Mouse (Mus musculus): ENCODE results near the gene Jmjd8. TPM values are rescaled to one million over a fixed set of nuclear protein-coding genes. Genes with fewer than 3 reads are reported as not detected.

Jmjd8 gene
- 10 to 100 TPM; 16.2 to 25.7 TPM for polyA plus RNA-seq (2017; shearing (Covaris generic))

DNA sequence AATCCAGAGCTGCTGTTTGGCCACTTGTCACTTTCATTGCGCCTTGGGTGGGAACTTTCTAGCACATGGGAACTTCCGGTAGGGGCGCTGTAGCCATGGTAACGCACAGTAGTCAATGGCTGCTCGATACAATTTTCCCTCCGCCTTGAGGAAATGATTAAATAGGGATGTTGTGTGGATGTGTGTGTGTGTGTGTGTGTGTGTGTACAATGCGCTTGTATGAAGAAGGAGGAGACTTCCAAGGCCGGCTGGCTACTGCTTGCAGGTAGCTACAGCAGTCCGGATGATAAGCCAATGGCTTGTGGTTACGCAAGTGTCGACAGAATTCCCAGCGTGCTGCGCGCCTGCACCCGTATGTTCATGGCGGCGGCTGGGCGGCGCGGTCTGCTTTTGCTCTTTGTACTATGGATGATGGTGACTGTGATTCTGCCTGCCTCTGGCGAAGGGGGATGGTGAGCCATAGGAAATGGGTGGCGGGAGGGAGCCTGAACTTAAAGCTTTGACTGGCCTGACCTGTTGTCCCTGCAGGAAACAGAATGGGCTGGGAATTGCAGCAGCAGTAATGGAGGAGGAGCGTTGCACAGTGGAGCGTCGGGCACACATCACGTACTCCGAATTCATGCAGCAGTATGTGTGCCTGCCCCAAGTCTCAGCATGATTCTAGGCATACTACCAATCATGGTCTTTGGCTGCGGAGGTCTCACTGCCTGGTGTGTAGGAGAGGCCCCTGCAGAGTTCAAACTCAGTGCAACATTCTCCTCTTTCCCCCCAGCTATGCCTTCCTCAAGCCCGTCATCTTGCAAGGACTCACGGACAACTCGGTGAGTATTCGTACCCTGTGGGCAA, at the start of gene Jmjd8:
Jmjd8 (plus strand) TSS at position 156 of the 846 bp plus-strand sequence.

DNA sequence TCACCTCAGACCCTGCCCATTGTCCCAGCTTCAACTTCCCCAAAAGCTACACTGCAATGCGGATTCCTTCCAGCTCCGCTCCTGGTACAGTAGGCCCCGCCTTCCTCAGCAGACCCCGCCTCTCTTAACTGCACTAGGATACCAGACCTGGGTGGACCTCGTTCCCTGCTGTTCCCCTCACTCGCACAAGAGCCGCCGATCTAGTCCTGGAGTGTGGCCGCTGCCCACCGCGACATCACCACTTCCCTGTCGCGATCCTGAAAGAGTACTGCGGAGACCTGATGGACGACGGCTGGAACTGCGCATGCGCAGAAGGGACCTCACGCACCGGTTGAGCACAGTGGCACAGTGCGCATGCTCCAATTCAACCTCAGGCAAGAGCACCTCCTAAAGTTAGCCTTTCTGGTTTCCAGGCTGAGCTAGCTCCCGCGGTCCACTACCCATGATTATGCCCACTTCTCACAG, 43.4 kb upstream of the Jmjd8 start, which contains the start of gene Haghl:
Haghl (minus strand) TSS at position 393 of the 465 bp plus-strand sequence.

DNA sequence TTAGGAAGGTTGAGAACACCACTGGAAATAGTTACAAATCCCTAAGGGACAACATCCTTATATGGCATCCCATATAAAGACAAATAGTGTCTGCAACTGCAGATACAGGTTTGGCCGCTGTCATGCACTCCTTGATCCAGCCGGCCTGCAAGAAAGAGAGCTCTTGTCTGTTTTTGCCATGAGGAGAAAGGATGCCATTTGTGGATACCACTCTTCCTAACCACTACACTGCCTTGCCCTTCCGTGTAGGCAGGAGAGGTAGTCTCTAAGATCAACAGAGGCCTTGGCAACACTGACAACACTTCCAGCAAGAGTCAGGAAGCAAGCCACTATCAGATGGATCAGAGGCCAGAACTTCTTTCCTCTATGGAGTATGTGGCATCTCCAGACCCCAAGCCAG, 42.4 kb upstream of the Jmjd8 start, which contains the start of gene Ccdc78:
Ccdc78 (plus strand) TSS at position 301 of the 400 bp plus-strand sequence.

DNA sequence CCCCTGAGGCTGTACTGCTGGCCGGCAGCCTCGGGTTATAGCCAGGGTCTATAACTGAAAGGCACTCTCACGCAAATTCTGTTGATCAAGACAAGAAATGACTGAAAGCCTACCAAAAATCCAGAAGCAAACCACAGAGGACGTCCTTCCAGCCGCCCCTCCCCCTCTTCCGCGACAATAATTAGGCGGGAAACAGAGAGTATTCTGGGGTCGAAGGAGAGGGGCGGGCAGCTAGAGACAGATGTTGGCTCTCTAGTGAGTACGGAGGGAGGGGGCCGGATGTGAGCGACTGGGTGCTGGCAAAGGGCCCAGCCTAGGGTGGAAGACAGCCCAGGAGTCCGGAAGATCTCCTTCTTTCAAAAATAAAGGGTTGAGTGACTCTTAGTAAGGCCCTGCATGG, 36.1 kb upstream of the Jmjd8 start, which contains the start of gene Fam173a:
Fam173a (minus strand) TSS at position 287 of the 400 bp plus-strand sequence.

DNA sequence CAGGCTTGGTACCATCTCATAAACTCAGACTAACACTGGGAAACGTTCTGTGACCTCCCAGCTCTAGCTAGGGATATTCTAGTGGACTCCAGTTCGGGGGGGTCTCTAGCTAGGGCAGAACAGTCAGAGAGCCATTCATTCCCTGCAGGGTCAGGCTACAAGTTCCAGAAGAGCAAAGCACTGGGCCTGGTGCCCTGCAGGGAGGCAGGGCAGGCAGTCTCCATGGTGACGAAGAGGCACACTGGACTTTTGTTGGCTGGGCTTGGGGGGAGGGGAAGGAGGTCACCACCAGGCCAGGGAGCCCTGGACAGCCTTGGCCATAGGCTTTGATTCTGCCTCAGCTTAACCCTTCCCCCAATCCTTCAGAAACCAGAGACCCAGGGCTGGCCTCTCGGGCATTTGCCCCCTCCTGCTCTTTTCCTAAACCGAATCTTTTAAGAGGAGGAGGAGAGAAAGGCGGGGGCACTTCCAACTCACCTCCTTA, 33.0 kb upstream of the Jmjd8 start, which contains the start of gene AC134908.4:
AC134908.4 (minus strand) TSS at position 51 of the 484 bp plus-strand sequence.

DNA sequence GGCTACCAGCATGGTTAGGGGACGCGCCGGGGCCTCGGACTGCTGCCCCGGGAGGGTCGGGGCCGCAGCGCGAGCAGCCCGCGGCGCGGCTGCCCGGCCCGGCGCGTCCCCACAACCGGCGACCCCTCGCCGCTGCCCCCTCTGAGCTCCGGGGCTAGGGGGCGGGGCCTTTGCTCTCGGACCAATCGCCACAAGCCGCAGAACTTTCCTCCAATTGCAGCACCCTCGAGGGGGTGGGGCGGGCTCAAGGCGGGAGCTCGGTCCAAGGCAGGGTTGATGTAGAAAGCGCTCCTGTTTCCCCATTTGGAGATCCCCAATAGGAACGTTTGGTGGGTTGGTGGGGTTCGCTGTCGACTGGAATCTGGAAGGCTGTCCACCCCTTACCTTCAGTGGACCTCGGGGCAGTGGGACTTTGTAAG, 31.7 kb upstream of the Jmjd8 start, which contains the start of gene Metrn:
Metrn (minus strand) TSS at position 186 of the 419 bp plus-strand sequence.

DNA sequence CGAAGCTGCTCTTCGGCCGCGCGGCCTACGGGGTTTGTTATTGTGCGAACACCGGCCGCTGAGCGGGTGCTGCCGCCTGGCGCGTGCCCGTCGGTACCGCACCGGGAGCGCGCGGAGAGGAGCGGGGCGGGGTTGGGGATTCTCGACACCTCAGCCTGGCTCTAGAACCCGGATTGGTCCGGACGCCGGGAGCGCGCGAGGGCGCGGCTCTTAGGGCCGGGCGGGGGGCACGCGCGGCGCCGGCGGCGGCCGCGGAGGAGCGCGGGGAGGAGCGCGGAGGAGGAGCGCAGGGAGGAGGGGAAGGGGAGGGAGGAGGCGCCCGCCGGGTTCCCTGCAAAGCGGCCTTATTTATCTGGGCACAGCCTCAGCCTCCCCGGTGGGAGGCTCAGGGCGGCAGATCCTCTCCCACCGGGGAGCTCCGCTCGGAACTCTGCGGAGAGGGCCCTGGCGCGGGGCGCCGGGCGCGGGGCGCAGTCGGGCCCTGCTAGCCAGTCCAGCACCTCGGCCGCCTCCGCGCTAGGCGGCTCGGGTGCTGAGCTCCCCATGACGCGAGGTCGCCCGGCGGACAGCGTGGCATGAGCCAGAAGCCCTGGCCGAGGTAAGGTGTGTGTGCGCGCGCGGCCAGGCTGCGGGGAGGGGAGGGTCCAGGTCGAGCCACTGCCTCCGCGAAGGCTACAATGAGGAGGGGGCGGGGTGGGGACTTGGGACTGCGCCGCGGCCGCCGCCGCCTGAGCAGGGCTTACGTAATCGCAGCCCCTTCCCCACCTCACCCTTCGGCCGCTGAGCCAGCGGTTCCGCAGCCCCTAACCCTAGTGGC, 19.7 kb upstream of the Jmjd8 start, which contains the start of gene Fbxl16:
Fbxl16 (plus strand) TSS at position 297 of the 817 bp plus-strand sequence.

DNA sequence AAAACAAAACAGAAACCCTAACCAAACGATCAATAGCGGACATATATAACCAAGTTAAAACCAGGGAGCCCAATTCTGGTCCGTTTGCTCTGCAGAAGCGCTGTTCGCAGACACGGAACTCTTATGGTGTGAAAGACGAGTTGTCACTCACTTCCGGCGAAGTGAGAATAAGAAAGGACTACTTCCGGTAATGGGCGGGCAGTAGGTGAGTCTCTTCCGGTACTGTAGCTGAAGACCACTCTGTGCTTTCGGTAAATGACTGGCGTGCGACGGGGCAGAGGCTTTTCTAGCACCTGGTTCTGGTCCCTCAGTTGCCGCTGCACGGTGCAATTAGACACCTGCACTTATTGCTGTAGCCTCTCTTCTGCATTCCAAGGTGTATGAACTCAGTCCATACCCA, 5.2 kb upstream of the Jmjd8 start, which contains the start of gene Wdr24:
Wdr24 (plus strand) TSS at position 176 of the 400 bp plus-strand sequence.

DNA sequence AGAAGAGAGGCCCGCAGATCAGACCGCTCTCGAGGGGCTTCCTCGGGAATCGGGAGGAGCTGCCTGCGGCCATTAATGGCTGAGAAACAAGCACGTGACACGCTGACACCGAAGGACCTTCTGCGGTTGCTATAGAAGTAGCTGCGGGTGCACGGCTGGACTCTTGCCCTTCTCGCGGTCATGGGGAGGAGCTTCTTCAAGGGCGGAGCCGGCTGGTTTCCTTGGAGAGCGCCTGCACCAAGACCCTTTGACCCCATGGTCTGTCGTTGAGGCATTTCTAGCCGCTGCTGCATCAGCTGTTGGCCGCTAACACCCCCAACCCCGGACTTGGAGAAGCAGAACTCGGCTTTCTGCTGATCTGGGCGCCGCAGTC, 4.6 kb downstream of the Jmjd8 start, which contains the start of gene Stub1:
Stub1 (minus strand) TSS at position 114 of the 373 bp plus-strand sequence.

DNA sequence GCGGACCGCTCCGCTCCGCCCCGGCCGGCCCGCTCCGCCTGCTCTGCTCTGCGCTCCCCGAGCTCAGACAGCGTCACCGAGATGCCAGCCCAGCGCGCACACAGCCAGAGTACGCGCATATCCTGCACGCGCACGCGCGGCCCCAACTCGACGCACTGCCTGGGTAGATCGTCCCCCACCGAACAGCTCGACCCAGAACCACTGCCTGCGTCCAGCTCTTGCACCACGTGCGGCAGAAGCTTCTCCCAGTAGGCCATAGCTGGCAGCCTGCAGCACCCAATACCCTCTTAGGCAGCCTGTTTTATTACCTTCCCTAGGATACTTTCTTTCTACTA, 8.4 kb downstream of the Jmjd8 start, which contains the start of gene Rhbdl1:
Rhbdl1 (minus strand) TSS at position 220 of the 335 bp plus-strand sequence.

DNA sequence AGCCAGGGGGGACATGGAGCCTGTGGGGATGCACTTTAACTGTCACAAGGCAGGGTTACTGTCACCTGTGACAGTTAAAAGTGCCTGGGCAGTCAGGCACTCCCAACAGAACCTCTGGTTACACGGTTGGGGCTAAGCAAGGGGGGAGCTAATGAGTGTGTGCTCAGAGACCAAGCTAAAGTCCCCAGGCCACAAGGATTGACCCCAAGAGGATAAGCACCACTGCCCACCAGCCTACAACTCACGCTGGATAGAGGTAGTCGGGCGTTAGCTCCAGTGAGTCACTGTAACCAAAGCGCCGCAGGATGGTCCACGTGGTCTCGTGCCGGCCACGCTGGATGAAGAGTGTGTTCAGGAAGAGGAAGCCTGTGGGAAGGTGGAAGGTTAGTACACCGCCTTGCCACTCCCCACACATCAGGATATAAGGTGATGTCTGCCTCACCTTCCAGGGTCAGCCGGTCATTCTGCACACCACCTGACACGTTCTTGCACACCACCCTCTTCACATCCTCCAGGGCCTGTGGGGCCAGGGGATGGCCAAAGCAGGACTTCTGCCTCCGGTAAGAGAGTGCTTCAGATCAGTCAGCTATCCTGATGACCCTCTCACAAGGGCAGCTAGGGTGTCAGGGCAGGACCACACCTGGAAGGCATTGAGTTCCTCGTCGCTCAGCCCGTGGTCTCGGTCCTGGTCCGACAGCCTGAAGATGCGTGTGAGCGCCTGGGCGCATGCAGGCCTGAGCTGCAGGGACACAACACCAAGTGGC, 12.6 kb downstream of the Jmjd8 start, which contains the start of gene Gm20683:
Gm20683 (minus strand) TSS at position 647 of the 764 bp plus-strand sequence.

DNA sequence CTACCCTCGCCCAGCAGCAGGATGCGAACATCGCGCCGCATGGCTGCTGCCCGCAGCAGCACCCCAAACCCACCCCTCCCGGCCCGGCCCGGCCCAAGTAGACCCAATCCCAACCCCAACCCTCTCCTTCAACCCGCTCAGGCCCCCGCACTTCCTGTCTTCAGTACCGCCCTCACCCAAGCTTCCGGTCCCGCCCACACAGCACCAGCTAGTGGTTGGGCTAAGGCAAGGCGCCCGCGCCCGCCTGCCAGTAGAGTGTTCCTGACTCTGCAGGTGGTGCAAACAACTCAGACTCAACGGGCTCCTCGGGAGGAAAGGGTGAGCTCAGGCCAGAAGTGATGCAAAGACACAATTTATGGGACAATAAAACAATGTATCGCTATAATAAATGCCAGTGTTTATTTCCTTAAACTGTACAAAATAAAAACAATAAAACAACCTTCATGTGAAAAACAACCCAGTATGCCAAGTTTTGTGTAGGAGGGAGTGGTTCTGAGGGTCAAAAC, 15.8 kb downstream of the Jmjd8 start, which contains the start of gene Rhot2:
Rhot2 (minus strand) TSS at position 456 of the 506 bp plus-strand sequence.

DNA sequence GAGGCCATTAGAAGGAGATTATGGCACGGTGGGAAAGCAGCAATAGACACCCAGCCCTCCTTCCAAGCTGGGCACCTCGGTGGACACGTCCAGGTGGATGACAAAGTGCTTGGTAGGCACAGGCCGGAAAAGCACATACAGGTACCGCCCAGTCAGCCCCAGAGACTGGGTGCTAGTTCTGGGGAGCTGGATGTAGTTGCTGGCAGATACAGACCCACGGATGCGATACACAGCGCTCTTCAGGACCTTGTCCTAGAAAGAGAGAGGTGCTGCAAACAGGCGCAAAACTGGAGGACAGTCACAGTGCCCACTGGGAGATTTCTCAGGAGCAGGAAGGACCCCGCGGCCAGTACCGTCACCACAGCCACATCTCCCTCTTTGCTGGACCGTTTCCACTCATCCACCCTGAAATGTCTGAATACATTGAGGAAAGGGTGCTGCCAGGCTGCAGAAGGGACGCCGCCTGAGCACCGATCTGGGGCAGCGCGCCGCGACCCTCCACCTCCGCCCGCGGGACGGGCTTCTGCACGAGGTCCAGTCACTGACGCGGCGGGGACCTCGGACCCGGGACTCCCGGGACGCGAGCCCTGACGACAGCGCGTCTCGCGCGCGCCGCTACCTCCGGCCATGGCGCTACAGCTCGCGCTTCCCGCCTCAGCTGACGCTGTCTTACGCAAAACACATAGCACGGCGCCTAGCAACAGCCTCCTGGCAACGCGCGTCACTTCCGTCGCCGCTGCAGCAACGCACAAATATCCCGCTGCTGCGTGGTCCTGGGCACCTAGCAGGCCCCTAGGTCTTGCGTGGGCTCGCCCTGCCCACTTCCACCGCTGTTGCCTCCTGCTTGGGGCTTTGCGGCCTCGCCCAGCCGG, 32.4 kb downstream of the Jmjd8 start, which contains the start of gene Wdr90:
Wdr90 (minus strand) TSS at position 670 of the 872 bp plus-strand sequence.

DNA sequence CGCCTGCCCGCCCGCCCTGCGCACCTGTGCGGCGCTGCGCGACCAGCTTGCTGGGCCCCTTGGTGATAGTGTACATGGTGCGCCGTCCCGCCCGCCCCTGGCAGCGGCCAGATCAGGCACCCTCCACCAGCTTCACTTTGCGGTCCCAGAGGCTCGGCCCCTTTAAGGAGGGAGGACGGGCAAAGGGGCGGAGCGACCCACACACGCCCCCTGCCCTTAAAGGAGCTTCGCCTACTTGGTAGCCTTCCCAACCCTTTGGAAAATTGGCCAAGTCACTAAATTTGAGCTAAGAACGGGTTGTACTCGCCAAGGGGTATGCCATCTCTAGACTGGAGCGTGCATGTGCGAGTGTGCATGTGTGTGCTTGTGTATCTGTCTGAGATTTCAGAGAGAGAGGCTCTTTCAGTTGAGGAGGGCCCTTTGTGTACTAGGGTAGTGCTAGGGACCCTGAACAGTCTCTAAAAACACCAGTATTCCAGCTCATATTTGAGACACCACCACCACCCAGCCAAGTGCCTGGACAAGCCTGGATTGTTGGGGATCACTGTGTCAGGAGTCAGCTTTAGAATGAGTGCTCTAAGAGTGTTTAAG, 40.0 kb downstream of the Jmjd8 start, which contains the start of gene Mcrip2:
Mcrip2 (minus strand) TSS at position 164 of the 591 bp plus-strand sequence.

DNA sequence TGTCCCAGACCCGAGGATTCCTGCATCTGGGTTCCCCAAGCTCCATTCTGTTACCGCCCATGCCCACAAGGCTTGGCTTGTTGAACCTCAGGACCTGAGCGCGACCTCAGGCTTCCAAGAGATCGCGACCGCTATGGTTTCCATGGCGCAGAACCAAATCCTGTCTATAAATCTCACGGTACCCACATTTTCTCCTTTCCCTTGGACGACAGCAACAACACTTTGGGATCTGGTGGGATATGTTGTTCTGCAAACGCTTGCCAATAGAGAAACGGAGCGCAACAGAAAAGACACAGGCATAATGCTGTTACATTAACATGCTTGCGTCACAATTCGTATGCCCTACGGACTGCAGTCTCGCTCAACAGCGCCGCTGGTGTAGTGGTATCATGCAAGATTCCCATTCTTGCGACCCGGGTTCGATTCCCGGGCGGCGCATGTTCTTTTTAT, 46.1 kb downstream of the Jmjd8 start, which contains the start of gene Mettl26:
Mettl26 (plus strand) TSS at position 354 of the 450 bp plus-strand sequence.

DNA sequence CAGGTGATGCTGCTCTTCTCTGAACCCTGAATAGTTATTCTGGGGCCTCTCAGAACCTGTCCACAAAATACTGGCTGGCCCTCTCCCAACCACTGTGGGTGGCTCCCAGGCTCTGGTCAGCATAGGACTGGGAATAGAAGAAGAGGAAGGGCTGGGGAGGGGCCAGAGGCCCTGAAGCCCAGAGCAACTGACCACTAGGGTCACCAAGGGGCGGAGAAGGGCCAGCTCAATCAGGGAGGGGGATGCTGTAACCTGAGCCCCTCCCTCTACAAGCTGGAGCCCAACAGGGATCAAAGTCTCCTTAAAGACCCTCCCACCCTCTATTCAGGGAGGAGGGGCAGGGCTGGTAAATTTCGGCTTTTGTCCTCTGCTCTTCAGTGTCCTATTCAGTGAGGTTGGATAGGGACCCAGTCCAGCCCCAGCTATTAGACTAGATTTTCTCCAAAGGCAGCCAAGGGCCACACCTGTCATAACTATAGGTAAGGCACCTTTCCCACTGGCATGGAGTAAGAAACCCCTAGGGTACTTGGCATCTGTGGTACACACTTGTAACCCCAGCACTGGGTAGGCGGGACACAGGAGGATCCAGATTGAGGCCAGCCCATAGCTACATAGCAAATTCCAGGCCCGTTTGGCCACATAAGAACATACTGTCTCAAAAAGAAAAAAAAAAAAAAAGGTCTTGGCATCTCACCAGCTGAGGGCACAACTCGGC, 51.7 kb downstream of the Jmjd8 start, which contains the start of gene Wfikkn1:
Wfikkn1 (minus strand) TSS at position 663 of the 715 bp plus-strand sequence.

All from activated CD4-positive, CD25-positive, alpha-beta regulatory T cell (primary cell).